Mouse (Mus musculus): ENCODE data around the gene Dcun1d2. TPM values are rescaled to one million over a fixed set of nuclear protein-coding genes. Genes with fewer than 3 reads are reported as not detected.
A peak's percentile ranks its signal among the peaks of the same experiment; 100 is the strongest.

Dcun1d2 gene
- total and polyA plus RNA-seq, 2 experiments from 2014 or later: 25.1 to 33.8 TPM

GRCm38 (mm10) chr8:13216386-13216785 is 71.5 kb downstream of the Dcun1d2 start:
- H3K27me3 ChIP-seq (ENCODE audit: insufficient read depth, low read length): no peaks in the 10 kb centered on the region
- no peak for ATAC-seq
- H3K27ac ChIP-seq: no peak overlapping the region
- DNase-seq (ENCODE audit: low spot score): no peak
- H3K9ac ChIP-seq (replicated peaks; ENCODE audit: low read length): no peak overlapping the region
- no peaks in the 10 kb centered on the region for H3K36me3 ChIP-seq (ENCODE audit: insufficient read depth, low read length)
- H3K9me3 ChIP-seq (ENCODE audit: low read length): no peaks in the 10 kb centered on the region
- H3K4me3 ChIP-seq (ENCODE audit: low read length): no peak overlapping the region
- H3K4me2 ChIP-seq (ENCODE audit: low read depth, low read length): no peak overlapping the region
- TF ChIP-seq CTCF (IDR thresholded peaks at IDR 0.05; ENCODE audit: low read depth): no peak
- 78% methylated on average over 8 of the region's 8 CpGs for WGBS
- no peaks in the 10 kb centered on the region for H3K4me1 ChIP-seq (ENCODE audit: insufficient read depth, low read length)

- peak; percentile 91 for TF ChIP-seq CTCF (IDR thresholded peaks at IDR 0.05; ENCODE audit: low read depth)
- Histone ChIP-seq H3K4me1 (ENCODE audit: insufficient read depth, low read length) (no peaks in the 10 kb centered on the region), H3K27ac (peak overlapping the region; percentile 9; the same call in 1 of the 2 replicates), H3K4me3 (ENCODE audit: low read length) (no peak overlapping the region), H3K4me2 (ENCODE audit: low read depth, low read length) (peak overlapping the region; percentile 29; the same call in 1 of the 2 replicates), H3K9ac (replicated peaks; ENCODE audit: low read length) (no peak overlapping the region), H3K9me3 (ENCODE audit: low read length) (no peaks in the 10 kb centered on the region), H3K36me3 (ENCODE audit: insufficient read depth, low read length) (no peaks in the 10 kb centered on the region), H3K27me3 (ENCODE audit: insufficient read depth, low read length) (no peaks in the 10 kb centered on the region)
- WGBS: 25% methylated on average over 10 of the region's 10 CpGs
- DNase-seq (ENCODE audit: low spot score): peak; percentile 91
- ATAC-seq: peak; percentile 91
These were observed 74.3 kb downstream of the Dcun1d2 start for GRCm38 (mm10) chr8:13213479-13214268.

- WGBS: 48% methylated on average over 1 of the region's 1 CpGs
- Histone ChIP-seq H3K9me3 (ENCODE audit: low read length) (no peaks in the 10 kb centered on the region), H3K27me3 (ENCODE audit: insufficient read depth, low read length) (no peaks in the 10 kb centered on the region), H3K4me1 (ENCODE audit: insufficient read depth, low read length) (no peaks in the 10 kb centered on the region), H3K36me3 (ENCODE audit: insufficient read depth, low read length) (no peaks in the 10 kb centered on the region), H3K4me2 (ENCODE audit: low read depth, low read length) (no peak overlapping the region), H3K4me3 (ENCODE audit: low read length) (no peak overlapping the region), H3K9ac (replicated peaks; ENCODE audit: low read length) (no peak overlapping the region), H3K27ac (no peak overlapping the region)
- TF ChIP-seq CTCF (IDR thresholded peaks at IDR 0.05; ENCODE audit: low read depth): no peak
- no peak for ATAC-seq
- DNase-seq (ENCODE audit: low spot score): no peak
These were observed 78.2 kb downstream of the Dcun1d2 start for GRCm38 (mm10) chr8:13209770-13210169.

GRCm38 (mm10) chr8:13208627-13209355 is 79.1 kb downstream of the Dcun1d2 start:
- 42% methylated on average over 6 of the region's 6 CpGs for whole genome bisulfite sequencing
- ATAC-seq: peak; percentile 30; the same call in 1 of the 2 replicates

GRCm38 (mm10) chr8:13206290-13206689 is 81.6 kb downstream of the Dcun1d2 start:
- WGBS: 51% methylated on average over 5 of the region's 5 CpGs
- no peak overlapping the region for H3K9ac ChIP-seq (replicated peaks; ENCODE audit: low read length)
- TF ChIP-seq CTCF (IDR thresholded peaks at IDR 0.05; ENCODE audit: low read depth): no peak
- DNase-seq (ENCODE audit: low spot score) (no peak), ATAC-seq (no peak)
- no peaks in the 10 kb centered on the region for H3K36me3 ChIP-seq (ENCODE audit: insufficient read depth, low read length)
- peaks cover 15% of the 10 kb centered on the region; the same call in 1 of the 2 replicates for H3K27me3 ChIP-seq (ENCODE audit: insufficient read depth, low read length)
- H3K4me2 ChIP-seq (ENCODE audit: low read depth, low read length): no peak overlapping the region
- H3K4me1 ChIP-seq (ENCODE audit: insufficient read depth, low read length): 0 out of 2 replicates have a peak, but pooled peaks cover under 1% of the 10 kb centered on the region
- no peak overlapping the region for H3K27ac ChIP-seq
- H3K9me3 ChIP-seq (ENCODE audit: low read length): no peaks in the 10 kb centered on the region
- no peak overlapping the region for H3K4me3 ChIP-seq (ENCODE audit: low read length)

More at GRCm38 (mm10) chr8:13208627-13209355, 79.1 kb downstream of the Dcun1d2 start:
- no peak for DNase-seq (ENCODE audit: low spot score)
- Histone ChIP-seq H3K4me3 (ENCODE audit: low read length) (no peak overlapping the region), H3K36me3 (ENCODE audit: insufficient read depth, low read length) (no peaks in the 10 kb centered on the region), H3K9me3 (ENCODE audit: low read length) (no peaks in the 10 kb centered on the region), H3K9ac (replicated peaks; ENCODE audit: low read length) (no peak overlapping the region), H3K27me3 (ENCODE audit: insufficient read depth, low read length) (no peaks in the 10 kb centered on the region), H3K27ac (no peak overlapping the region), H3K4me1 (ENCODE audit: insufficient read depth, low read length) (no peaks in the 10 kb centered on the region), H3K4me2 (ENCODE audit: low read depth, low read length) (no peak overlapping the region)
- peak; percentile 38 for TF ChIP-seq CTCF (IDR thresholded peaks at IDR 0.05; ENCODE audit: low read depth)

Other genes with a start within 250 kb of the Dcun1d2 start
- gene Proz, start 227.2 kb downstream of the Dcun1d2 start, total RNA-seq (2014; rRNA removed): not detected in 2 replicates
- 0.40 and 0.58 TPM in 2 replicates for gene Proz, start 227.2 kb downstream of the Dcun1d2 start, polyA plus RNA-seq (2015; fragmentation: Nextera tagmentation; extraction: Ambion mirVana)
- gene Pcid2, start 182.7 kb downstream of the Dcun1d2 start, total RNA-seq (2014; rRNA removed): 28.6 and 29.1 TPM in 2 replicates
- 29.3 and 31.5 TPM in 2 replicates for gene Pcid2, start 182.7 kb downstream of the Dcun1d2 start, polyA plus RNA-seq (2015; fragmentation: Nextera tagmentation; extraction: Ambion mirVana)
- gene Cul4a, start 182.5 kb downstream of the Dcun1d2 start, total RNA-seq (2014; rRNA removed): 118 and 127 TPM in 2 replicates
- 57.9 and 60.6 TPM in 2 replicates for gene Cul4a, start 182.5 kb downstream of the Dcun1d2 start, polyA plus RNA-seq (2015; fragmentation: Nextera tagmentation; extraction: Ambion mirVana)
- 317 and 341 TPM in 2 replicates for gene Lamp1, start 129.0 kb downstream of the Dcun1d2 start, total RNA-seq (2014; rRNA removed)
- gene Lamp1, start 129.0 kb downstream of the Dcun1d2 start, polyA plus RNA-seq (2015; fragmentation: Nextera tagmentation; extraction: Ambion mirVana): 400 and 402 TPM in 2 replicates
- gene Grtp1, start 87.5 kb downstream of the Dcun1d2 start, total RNA-seq (2014; rRNA removed): 12.8 and 14.8 TPM in 2 replicates
- gene Grtp1, start 87.5 kb downstream of the Dcun1d2 start, polyA plus RNA-seq (2015; fragmentation: Nextera tagmentation; extraction: Ambion mirVana): 17.1 and 18.1 TPM in 2 replicates
- gene Adprhl1, start 34.0 kb downstream of the Dcun1d2 start, total RNA-seq (2014; rRNA removed): 2.3 TPM in 1 of 2 replicates, not detected in the other
- gene Adprhl1, start 34.0 kb downstream of the Dcun1d2 start, polyA plus RNA-seq (2015; fragmentation: Nextera tagmentation; extraction: Ambion mirVana): 0.14 and 0.50 TPM in 2 replicates
- 30.9 and 31.3 TPM in 2 replicates for gene Tmco3, start 59 bp upstream of the Dcun1d2 start, total RNA-seq (2014; rRNA removed)
- 31.8 and 33.5 TPM in 2 replicates for gene Tmco3, start 59 bp upstream of the Dcun1d2 start, polyA plus RNA-seq (2015; fragmentation: Nextera tagmentation; extraction: Ambion mirVana)
- 66.3 and 74.1 TPM in 2 replicates for gene Tfdp1, start 50.6 kb upstream of the Dcun1d2 start, total RNA-seq (2014; rRNA removed)
- gene Tfdp1, start 50.6 kb upstream of the Dcun1d2 start, polyA plus RNA-seq (2015; fragmentation: Nextera tagmentation; extraction: Ambion mirVana): 85.1 and 86.2 TPM in 2 replicates
- not detected in 2 replicates for gene Atp4b, start 108.7 kb upstream of the Dcun1d2 start, total RNA-seq (2014; rRNA removed)
- gene Atp4b, start 108.7 kb upstream of the Dcun1d2 start, polyA plus RNA-seq (2015; fragmentation: Nextera tagmentation; extraction: Ambion mirVana): not detected in 2 replicates
- not detected in 2 replicates for gene Grk1, start 117.0 kb upstream of the Dcun1d2 start, total RNA-seq (2014; rRNA removed)
- gene Grk1, start 117.0 kb upstream of the Dcun1d2 start, polyA plus RNA-seq (2015; fragmentation: Nextera tagmentation; extraction: Ambion mirVana): not detected in 2 replicates
- 1.6 and 5.9 TPM in 2 replicates for gene Tmem255b, start 147.1 kb upstream of the Dcun1d2 start, total RNA-seq (2014; rRNA removed)
- gene Tmem255b, start 147.1 kb upstream of the Dcun1d2 start, polyA plus RNA-seq (2015; fragmentation: Nextera tagmentation; extraction: Ambion mirVana): 4.3 and 4.6 TPM in 2 replicates
- gene Gas6, start 206.4 kb upstream of the Dcun1d2 start, total RNA-seq (2014; rRNA removed): 89.0 and 91.2 TPM in 2 replicates
- 77.9 and 78.4 TPM in 2 replicates for gene Gas6, start 206.4 kb upstream of the Dcun1d2 start, polyA plus RNA-seq (2015; fragmentation: Nextera tagmentation; extraction: Ambion mirVana)

Measured in hindbrain, postnatal 0 days (tissue).